Mouse (Mus musculus) myocyte (in vitro differentiated cells): Measurements from ENCODE around the gene Ablim1. TPM values are rescaled to one million over a fixed set of nuclear protein-coding genes. Genes with fewer than 3 reads are reported as not detected.

Source experiments
- H3K27me3 ChIP-seq: one replicate; pipeline ENCODE4 v1.6.1; 2011; ENCODE audit not compliant: control insufficient read depth, insufficient read depth, insufficient read length
- H3K36me3 ChIP-seq: one replicate; pipeline ENCODE4 v1.6.1; 2011; ENCODE audit not compliant: control insufficient read depth, insufficient read depth
- H3K4me2 ChIP-seq: one replicate; pipeline ENCODE4 v1.6.1; 2011; ENCODE audit warnings: low read depth, control low read depth
- H3K4me3 ChIP-seq: one replicate; pipeline ENCODE4 v1.5.1; 2011; ENCODE audit warnings: mild to moderate bottlenecking, control low read depth, moderate library complexity
- H3K79me2 ChIP-seq: one replicate; pipeline ENCODE4 v1.6.1; 2011; ENCODE audit not compliant: control insufficient read depth, insufficient read depth
- H3ac ChIP-seq: one replicate; pipeline ENCODE4 v1.6.1; 2011; ENCODE audit not compliant: control insufficient read depth, insufficient read length
- CEBPB ChIP-seq: IDR thresholded peaks from 2 replicates; pipeline ENCODE4 v1.6.1; 2011; ENCODE audit warnings: mild to moderate bottlenecking, moderate library complexity; ENCODE audit not compliant: poor library complexity, insufficient read depth, severe bottlenecking
- E2F4 ChIP-seq: IDR thresholded peaks from one replicate; pipeline ENCODE4 v1.6.1; 2011; ENCODE audit warnings: mild to moderate bottlenecking, control low read depth, moderate library complexity; ENCODE audit not compliant: insufficient read depth
- MAX ChIP-seq: IDR thresholded peaks from one replicate; pipeline ENCODE4 v1.6.1; 2011; ENCODE audit warnings: low read depth, mild to moderate bottlenecking, control low read depth
- MYOD1 ChIP-seq, 3 experiments: IDR thresholded peaks; one replicate each; pipeline ENCODE4 v1.6.1; 2011; ENCODE audit warnings: control low read depth in 2 of 3, low read depth in 2 of 3, mild to moderate bottlenecking in 2 of 3, moderate library complexity in 1 of 3; ENCODE audit not compliant: insufficient read length in 2 of 3, control insufficient read depth in 1 of 3
- MYOG ChIP-seq, 3 experiments: IDR thresholded peaks; one replicate each; pipeline ENCODE4 v1.6.1; 2011; ENCODE audit warnings: control low read depth in 2 of 3, low read depth in 2 of 3, mild to moderate bottlenecking in 2 of 3; ENCODE audit not compliant: insufficient read length in 2 of 3, control insufficient read depth in 1 of 3, insufficient read depth in 1 of 3
- POLR2A ChIP-seq: IDR thresholded peaks from one replicate; pipeline ENCODE4 v1.6.1; 2011; ENCODE audit warnings: low read depth, mild to moderate bottlenecking, control low read depth, moderate library complexity; ENCODE audit not compliant: insufficient read length
- POLR2AphosphoS2 ChIP-seq: IDR thresholded peaks from one replicate; pipeline ENCODE4 v1.6.1; 2011; ENCODE audit warnings: low read depth, control low read depth; ENCODE audit not compliant: insufficient read length
- REST ChIP-seq: IDR thresholded peaks from one replicate; pipeline ENCODE4 v1.6.1; 2011; ENCODE audit warnings: mild to moderate bottlenecking, control low read depth, moderate library complexity; ENCODE audit not compliant: insufficient read depth, insufficient read length
- SRF ChIP-seq: IDR thresholded peaks from one replicate; pipeline ENCODE4 v1.6.1; 2011; ENCODE audit warnings: low read depth; ENCODE audit not compliant: control insufficient read depth, insufficient read length
- TCF12 ChIP-seq: IDR thresholded peaks from one replicate; pipeline ENCODE4 v1.6.1; 2011; ENCODE audit warnings: mild to moderate bottlenecking, control low read depth; ENCODE audit not compliant: poor library complexity, insufficient read depth, severe bottlenecking
- TCF3 ChIP-seq: IDR thresholded peaks from one replicate; pipeline ENCODE4 v1.6.1; 2011; ENCODE audit warnings: low read depth, control low read depth; ENCODE audit not compliant: insufficient read length
- USF1 ChIP-seq: IDR thresholded peaks from one replicate; pipeline ENCODE4 v1.6.1; 2011; ENCODE audit warnings: low read depth, mild to moderate bottlenecking, control low read depth, moderate library complexity
- polyA plus RNA-seq: library from polyadenylated mRNA; unstranded; fragments of >200 nt; fragmentation: generic; extraction: Trizol; gene quantifications from one replicate; pipeline ENCODE4 v1.2.1, GENCODE M21; 2012; ENCODE audit warnings: missing spikeins

The Ablim1 gene
- polyA plus RNA-seq, 1 experiment: 29.9 TPM

- no peaks in the 10 kb centered on the region for H3K27me3 ChIP-seq
- no peak overlapping the region for H3K4me3 ChIP-seq
- no peak for TF ChIP-seq E2F4
- no peak for TF ChIP-seq SRF
- no peak for TF ChIP-seq MAX
- no peak for TF ChIP-seq TCF3
- no peak for TF ChIP-seq TCF12
- no peak for TF ChIP-seq MYOD1 (IDR thresholded peaks at IDR 0.05; ENCODE audit: control insufficient read depth in 1 of 3, insufficient read length in 2 of 3, low read depth in 2 of 3)
- no peak for TF ChIP-seq POLR2A
- no peak for TF ChIP-seq MYOG (IDR thresholded peaks at IDR 0.05; ENCODE audit: control insufficient read depth in 1 of 3, insufficient read depth in 1 of 3, insufficient read length in 2 of 3, low read depth in 2 of 3)
- TF ChIP-seq USF1: no peak
- no peak for TF ChIP-seq POLR2AphosphoS2
- no peak for TF ChIP-seq REST
- no peak for TF ChIP-seq CEBPB
- no peak overlapping the region for H3ac ChIP-seq
- H3K4me2 ChIP-seq: no peak overlapping the region
- H3K36me3 ChIP-seq: peaks cover 5% of the 10 kb centered on the region
- no peaks in the 10 kb centered on the region for H3K79me2 ChIP-seq
Measured at GRCm38 (mm10) chr19:57047671-57048320, 266.9 kb downstream of the Ablim1 start.

GRCm38 (mm10) chr19:57039258-57039657 is 275.5 kb downstream of the Ablim1 start:
- Histone ChIP-seq H3K36me3 (peaks cover 23% of the 10 kb centered on the region), H3ac (no peak overlapping the region), H3K79me2 (no peaks in the 10 kb centered on the region), H3K4me2 (no peak overlapping the region), H3K4me3 (no peak overlapping the region), H3K27me3 (no peaks in the 10 kb centered on the region)
- no peak for TF ChIP-seq REST
- TF ChIP-seq TCF12: no peak
- no peak for TF ChIP-seq CEBPB
- TF ChIP-seq MYOD1 (IDR thresholded peaks at IDR 0.05; ENCODE audit: control insufficient read depth in 1 of 3, insufficient read length in 2 of 3, low read depth in 2 of 3): no peak
- no peak for TF ChIP-seq POLR2AphosphoS2
- no peak for TF ChIP-seq POLR2A
- no peak for TF ChIP-seq SRF
- TF ChIP-seq MYOG (IDR thresholded peaks at IDR 0.05; ENCODE audit: control insufficient read depth in 1 of 3, insufficient read depth in 1 of 3, insufficient read length in 2 of 3, low read depth in 2 of 3): no peak
- TF ChIP-seq E2F4: no peak
- TF ChIP-seq USF1: no peak

GRCm38 (mm10) chr19:57036860-57037259 is 277.9 kb downstream of the Ablim1 start:
- H3ac ChIP-seq: no peak overlapping the region
- no peaks in the 10 kb centered on the region for H3K79me2 ChIP-seq
- H3K4me2 ChIP-seq: no peak overlapping the region
- no peak for TF ChIP-seq POLR2AphosphoS2
- TF ChIP-seq SRF: no peak
- no peak for TF ChIP-seq MYOG (IDR thresholded peaks at IDR 0.05; ENCODE audit: control insufficient read depth in 1 of 3, insufficient read depth in 1 of 3, insufficient read length in 2 of 3, low read depth in 2 of 3)
- no peak for TF ChIP-seq MYOD1 (IDR thresholded peaks at IDR 0.05; ENCODE audit: control insufficient read depth in 1 of 3, insufficient read length in 2 of 3, low read depth in 2 of 3)
- TF ChIP-seq E2F4: no peak
- TF ChIP-seq USF1: no peak
- TF ChIP-seq TCF12: no peak
- no peak for TF ChIP-seq CEBPB
- no peak for TF ChIP-seq REST
- TF ChIP-seq TCF3: no peak
- TF ChIP-seq MAX: no peak
- no peak for TF ChIP-seq POLR2A
- H3K4me3 ChIP-seq: no peak overlapping the region
- H3K36me3 ChIP-seq: peaks cover 26% of the 10 kb centered on the region
- no peaks in the 10 kb centered on the region for H3K27me3 ChIP-seq

GRCm38 (mm10) chr19:57031582-57031981 is 283.1 kb downstream of the Ablim1 start:
- TF ChIP-seq E2F4: no peak
- TF ChIP-seq POLR2AphosphoS2: peak; percentile 12
- peaks cover 7% of the 10 kb centered on the region for H3K36me3 ChIP-seq
- H3ac ChIP-seq: no peak overlapping the region
- H3K27me3 ChIP-seq: no peaks in the 10 kb centered on the region
- no peak overlapping the region for H3K4me2 ChIP-seq
- H3K79me2 ChIP-seq: no peaks in the 10 kb centered on the region
- no peak overlapping the region for H3K4me3 ChIP-seq

DNA sequence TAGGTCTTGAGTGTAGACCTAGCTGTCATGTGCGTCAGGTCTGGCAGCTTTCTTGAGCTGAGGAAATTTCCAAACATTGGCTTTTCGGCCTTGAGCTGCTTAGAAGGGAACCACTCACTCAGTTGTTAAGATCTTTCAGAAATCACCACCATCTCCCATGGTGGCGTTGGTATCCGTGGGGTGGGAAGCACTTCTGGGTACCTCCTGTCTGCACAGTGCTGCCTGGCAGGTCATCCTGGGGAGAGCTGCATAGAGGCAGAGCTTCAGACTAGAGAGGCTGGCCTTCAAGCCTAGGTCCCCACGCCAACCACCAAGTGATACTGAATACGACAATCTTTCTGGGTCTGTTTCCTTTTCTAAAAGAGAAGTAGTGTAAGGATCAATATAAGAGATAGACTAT is 285.3 kb downstream of the Ablim1 start:
- no peak for TF ChIP-seq MYOD1 (IDR thresholded peaks at IDR 0.05; ENCODE audit: control insufficient read depth in 1 of 3, insufficient read length in 2 of 3, low read depth in 2 of 3)
- no peak for TF ChIP-seq E2F4
- no peak for TF ChIP-seq USF1
- TF ChIP-seq MAX: no peak
- TF ChIP-seq POLR2AphosphoS2: no peak
- no peak for TF ChIP-seq TCF12
- no peak for TF ChIP-seq POLR2A
- no peak for TF ChIP-seq CEBPB
- no peak for TF ChIP-seq SRF
- Histone ChIP-seq H3K4me3 (no peak overlapping the region), H3K36me3 (peaks cover 6% of the 10 kb centered on the region), H3K27me3 (no peaks in the 10 kb centered on the region), H3K79me2 (no peaks in the 10 kb centered on the region), H3K4me2 (no peak overlapping the region), H3ac (no peak overlapping the region)
